Mouse (Mus musculus): ENCODE measurements around the gene Cpeb1. TPM values are rescaled to one million over a fixed set of nuclear protein-coding genes. Genes with fewer than 3 reads are reported as not detected.
A peak's percentile ranks its signal among the peaks of the same experiment; 100 is the strongest.
"Not testable (repeated sequence)": the region's sequence is repeated elsewhere in the genome, so short reads cannot be mapped to it uniquely, and the experiment has no call there.

The Cpeb1 gene
- total RNA-seq (2021), result 10 to 100 TPM; 64.6 to 69.3 TPM

GRCm38 (mm10) chr7:81455155-81455651, at the start of gene Cpeb1:
TSS of gene Cpeb1 (minus strand) at chr7:81455465.
- intact Hi-C loops (cut with DNase I), result loop anchor here (2.0 to 10.0 kb wide), 5 partner anchors 38 to 320 kb away; partner anchors contain the start of genes Ap3b2 and Whamm
- DNase-seq (ENCODE audit: low spot score in 2 of 2), result peak; percentile 71 to 86

GRCm38 (mm10) chr7:81501050-81501449, 45.8 kb upstream of the Cpeb1 start:
- intact Hi-C loops (cut with DNase I), result no loop called here
- DNase-seq (ENCODE audit: low spot score in 2 of 2), result no peak

GRCm38 (mm10) chr7:81498181-81498580, 42.9 kb upstream of the Cpeb1 start, which contains the start of gene BC048679:
TSS of gene BC048679 (minus strand) at chr7:81498281.
- intact Hi-C loops (cut with DNase I), result no loop called here
- DNase-seq (ENCODE audit: low spot score in 2 of 2), result no peak

GRCm38 (mm10) chr7:81497171-81497570, 41.9 kb upstream of the Cpeb1 start:
- DNase-seq (ENCODE audit: low spot score in 2 of 2), result no peak
- intact Hi-C loops (cut with DNase I), result no loop called here

- intact Hi-C loops (cut with DNase I), result loop anchor here (2.0 kb wide), 2 partner anchors 39 to 77 kb away; partner anchors contain the start of genes Cpeb1 and Whamm
- DNase-seq (ENCODE audit: low spot score in 2 of 2), result peak; percentile 83 to 84
Observed at GRCm38 (mm10) chr7:81493331-81494021, 38.2 kb upstream of the Cpeb1 start, which contains the start of gene Ap3b2. TSS of gene Ap3b2 (minus strand) at chr7:81493925.

GRCm38 (mm10) chr7:81492628-81493027, 37.4 kb upstream of the Cpeb1 start:
- DNase-seq (ENCODE audit: low spot score in 2 of 2), result no peak
- intact Hi-C loops (cut with DNase I), result loop anchor here (2.0 kb wide), 2 partner anchors 38 to 78 kb away; partner anchors contain the start of genes Cpeb1 and Whamm

- DNase-seq (ENCODE audit: low spot score in 2 of 2), result no peak
- intact Hi-C loops (cut with DNase I), result no loop called here
Observed at GRCm38 (mm10) chr7:81489649-81490048, 34.4 kb upstream of the Cpeb1 start.

- DNase-seq (ENCODE audit: low spot score in 2 of 2), result no peak
- intact Hi-C loops (cut with DNase I), result no loop called here
Observed at GRCm38 (mm10) chr7:81480800-81481199, 25.5 kb upstream of the Cpeb1 start.

GRCm38 (mm10) chr7:81479531-81480090, 24.3 kb upstream of the Cpeb1 start:
- DNase-seq (ENCODE audit: low spot score in 2 of 2), result no peak
- intact Hi-C loops (cut with DNase I), result no loop called here

- intact Hi-C loops (cut with DNase I); DNase-seq (ENCODE audit: low spot score in 2 of 2): not testable (repeated sequence)
Observed at GRCm38 (mm10) chr7:81478261-81478660, 23.0 kb upstream of the Cpeb1 start.

GRCm38 (mm10) chr7:81476833-81477232, 21.6 kb upstream of the Cpeb1 start:
- intact Hi-C loops (cut with DNase I), result no loop called here
- DNase-seq (ENCODE audit: low spot score in 2 of 2), result no peak

- peak; percentile 18 to 85 for DNase-seq (ENCODE audit: low spot score in 2 of 2)
Observed at GRCm38 (mm10) chr7:81475221-81475620, 20.0 kb upstream of the Cpeb1 start.

GRCm38 (mm10) chr7:81464906-81465450, 9.7 kb upstream of the Cpeb1 start:
- intact Hi-C loops (cut with DNase I), result no loop called here
- peak in 1 of 2 experiments; percentile 57 for DNase-seq (ENCODE audit: low spot score in 2 of 2)

More at GRCm38 (mm10) chr7:81475221-81475620, 20.0 kb upstream of the Cpeb1 start:
- intact Hi-C loops (cut with DNase I), result no loop called here

- DNase-seq (ENCODE audit: low spot score in 2 of 2), result no peak
- intact Hi-C loops (cut with DNase I), result no loop called here
Observed at GRCm38 (mm10) chr7:81464116-81464515, 8.9 kb upstream of the Cpeb1 start.

GRCm38 (mm10) chr7:81462815-81463214, 7.5 kb upstream of the Cpeb1 start:
- DNase-seq (ENCODE audit: low spot score in 2 of 2), result peak in 1 of 2 experiments; percentile 41
- intact Hi-C loops (cut with DNase I), result no loop called here

GRCm38 (mm10) chr7:81454331-81455039, 780 bp downstream of the Cpeb1 start:
- intact Hi-C loops (cut with DNase I), result loop anchor here (2.0 to 10.0 kb wide), 6 partner anchors 38 to 320 kb away; partner anchors contain the start of genes Ap3b2, Rps17 and Whamm
- peak; percentile 62 to 68 for DNase-seq (ENCODE audit: low spot score in 2 of 2)

GRCm38 (mm10) chr7:81453443-81454274, 1.6 kb downstream of the Cpeb1 start:
- peak; percentile 31 to 56 for DNase-seq (ENCODE audit: low spot score in 2 of 2)
- intact Hi-C loops (cut with DNase I), result loop anchor here (2.0 to 10.0 kb wide), 6 partner anchors 39 to 321 kb away; partner anchors contain the start of genes Ap3b2, Rps17 and Whamm

- intact Hi-C loops (cut with DNase I), result loop anchor here (5.0 to 10.0 kb wide), 2 partner anchors 106 to 322 kb away; partner anchors contain the start of gene Rps17
- peak; percentile 49 to 53 for DNase-seq (ENCODE audit: low spot score in 2 of 2)
Observed at GRCm38 (mm10) chr7:81452971-81453441, 2.3 kb downstream of the Cpeb1 start.
